Mouse (Mus musculus) cerebellum, postnatal 36 days (tissue): ENCODE measurements around the gene Thra.

Experiments
- DNase-seq, 2 experiments: peaks; one replicate each; pipeline ENCODE4 v3.0.0; 2021 to 2022; ENCODE audit warnings: mixed read lengths in 2 of 2

Gene Thra

DNA sequence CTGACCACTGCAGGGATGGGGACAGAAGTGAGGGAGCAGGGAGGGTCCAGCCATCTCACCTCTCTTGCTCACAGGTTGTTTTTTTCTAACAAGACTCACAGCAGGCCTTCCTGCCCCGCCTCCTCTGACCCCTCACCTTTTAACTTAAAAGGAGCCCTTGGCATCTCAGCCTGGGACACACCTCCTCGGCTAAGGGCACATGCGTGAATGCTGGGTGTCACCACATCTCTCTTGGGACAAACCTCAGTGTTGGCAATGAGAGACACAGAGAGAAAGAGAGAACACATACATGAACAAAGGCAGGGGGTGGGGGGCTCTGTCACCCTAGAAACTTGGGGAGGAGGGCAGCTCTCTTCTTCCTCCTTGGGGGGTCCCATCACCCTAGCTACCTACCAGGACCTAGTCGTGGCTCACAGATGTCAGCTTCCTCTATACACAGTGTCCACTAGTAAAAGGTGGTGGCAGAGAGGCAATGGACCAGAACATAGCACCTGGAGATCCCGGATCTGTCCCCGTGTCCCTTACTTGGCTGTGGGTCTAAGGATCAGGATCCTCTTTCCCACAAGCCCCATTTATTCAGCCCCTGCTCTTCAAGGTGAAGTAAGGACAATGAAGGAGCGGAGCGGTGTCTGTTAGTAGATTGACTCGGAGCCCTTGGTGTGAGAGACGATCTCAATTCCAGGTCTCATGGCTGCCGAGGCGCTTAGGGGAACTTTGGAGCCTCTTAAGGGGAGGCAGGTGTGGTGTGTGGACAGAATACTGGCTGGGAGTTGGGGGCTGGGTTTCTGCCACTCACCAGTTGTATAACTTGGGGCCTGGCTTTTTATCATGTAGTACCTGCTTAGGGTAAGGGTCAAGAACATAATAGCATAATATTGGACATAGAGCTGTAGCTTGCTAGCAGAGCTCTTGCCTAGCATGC, 5.8 kb downstream of the Thra start:
- no peak for DNase-seq

DNA sequence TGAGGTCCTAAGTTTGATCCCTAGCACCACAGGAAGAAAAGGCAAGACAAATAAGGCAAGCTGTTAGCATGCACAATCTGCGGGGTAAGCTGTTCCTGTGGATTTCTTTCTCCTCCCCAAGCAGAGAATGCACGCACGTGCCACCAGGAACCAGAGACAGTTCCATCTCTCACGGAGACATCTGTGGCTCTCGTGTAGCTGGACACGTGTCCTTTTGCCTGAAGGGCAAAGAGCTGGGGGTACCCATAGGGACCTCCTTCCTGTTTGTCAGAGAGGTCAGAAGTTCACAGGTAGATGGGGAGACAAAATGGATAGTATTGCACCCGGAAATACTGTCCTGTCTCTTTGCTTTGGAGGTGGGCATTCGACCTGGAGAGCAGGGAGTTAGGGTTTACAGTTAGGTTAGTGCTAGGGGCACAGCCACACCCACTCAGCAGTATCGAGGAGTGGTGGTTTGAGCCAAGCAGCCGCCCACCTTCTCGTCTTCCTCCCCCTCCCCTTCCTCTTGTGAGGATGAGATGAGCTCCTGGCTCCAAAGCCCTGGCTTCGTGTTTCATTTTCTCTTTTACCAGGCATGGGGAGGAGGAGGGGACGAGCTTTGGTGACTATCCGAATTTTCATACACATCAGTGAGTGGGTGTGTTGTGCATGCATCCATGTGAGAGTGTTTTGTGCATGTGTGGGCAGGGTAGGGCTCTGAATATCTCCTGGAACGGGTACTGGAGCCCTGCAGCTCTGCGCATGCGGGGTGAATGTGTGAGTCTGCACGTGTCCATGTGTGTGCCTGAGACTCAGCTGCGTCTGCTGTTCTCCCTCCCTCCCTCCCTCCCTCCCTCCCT, 6.6 kb downstream of the Thra start:
- peak; percentile 94 to 95 for DNase-seq

DNA sequence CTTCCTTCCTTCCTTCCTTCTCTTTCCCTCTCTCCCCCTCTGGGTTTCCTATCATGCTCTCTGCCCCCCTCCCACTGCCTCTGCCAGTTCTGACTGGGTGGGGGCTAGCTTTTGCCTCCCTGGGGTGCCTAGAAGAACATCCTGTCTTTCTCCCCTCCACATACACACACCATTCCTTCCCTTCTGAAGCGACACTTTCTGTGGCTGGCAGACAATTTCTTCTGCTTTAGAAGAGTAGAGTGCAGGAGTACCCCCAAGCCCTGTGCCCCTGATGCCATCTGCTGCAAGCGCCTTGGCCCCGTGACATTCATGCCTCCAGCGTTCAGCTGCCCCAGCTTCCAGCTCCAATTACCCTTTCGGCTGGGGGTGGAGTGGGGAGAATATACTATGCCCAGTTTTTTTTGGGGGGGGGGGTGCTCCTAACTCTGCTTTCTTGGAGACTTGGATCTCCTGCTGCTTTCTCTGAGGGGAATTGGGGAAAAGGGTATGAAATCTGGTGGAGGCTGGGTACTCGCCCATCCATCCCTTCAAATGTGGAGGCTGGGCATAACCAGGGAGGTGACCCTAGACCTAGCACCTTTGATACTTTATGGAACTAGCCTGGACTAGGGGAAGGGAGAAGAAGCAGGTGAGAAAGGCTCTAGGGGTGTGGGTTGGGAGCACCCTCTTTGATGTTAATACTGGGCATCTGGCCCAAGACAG, 7.5 kb downstream of the Thra start:
- peak; percentile 57 to 59 for DNase-seq

DNA sequence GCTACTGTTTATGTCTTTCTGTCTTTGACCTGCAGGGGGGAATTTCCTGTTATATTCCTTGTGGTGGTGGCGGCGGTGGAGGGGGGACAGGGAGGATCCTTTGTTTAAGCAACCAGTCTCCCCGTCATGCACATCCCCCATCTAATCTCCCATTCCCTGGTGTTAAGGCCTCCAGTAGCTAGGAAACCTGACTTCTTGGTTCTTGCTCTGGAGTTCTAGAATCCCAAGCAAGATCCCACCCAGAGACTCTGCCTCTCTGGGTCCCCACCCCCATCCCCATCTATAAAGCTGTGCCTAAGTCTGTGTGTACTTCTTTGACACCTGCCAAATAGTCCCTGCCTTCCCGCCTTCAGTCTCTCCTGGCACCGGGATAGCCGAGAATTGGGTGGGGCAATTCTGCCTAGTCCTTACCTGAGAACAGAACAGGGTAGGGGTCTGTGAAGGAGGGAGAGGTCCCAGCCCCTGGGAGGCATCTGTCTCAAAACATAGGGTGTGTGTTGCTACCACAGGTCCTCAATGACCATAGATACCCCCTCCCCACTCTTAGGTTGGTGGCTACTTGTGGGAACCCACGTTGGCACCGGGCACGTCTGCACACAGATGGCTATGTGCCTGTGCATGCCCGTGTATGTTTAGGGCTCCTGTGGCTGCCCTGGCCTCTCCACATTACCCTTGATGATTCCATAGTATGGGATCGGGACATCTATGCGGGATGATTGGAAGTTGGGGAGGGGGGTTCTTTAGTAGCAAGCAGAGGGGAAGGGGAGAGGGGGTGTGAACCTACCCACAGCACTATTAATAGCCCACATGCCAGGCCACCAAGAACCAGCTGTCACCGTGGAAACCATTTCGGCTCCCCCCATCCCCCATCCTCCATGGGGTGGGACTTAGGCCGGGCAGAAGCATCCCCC, 8.3 kb downstream of the Thra start:
- DNase-seq: peak in 1 of 2 experiments; percentile 34

DNA sequence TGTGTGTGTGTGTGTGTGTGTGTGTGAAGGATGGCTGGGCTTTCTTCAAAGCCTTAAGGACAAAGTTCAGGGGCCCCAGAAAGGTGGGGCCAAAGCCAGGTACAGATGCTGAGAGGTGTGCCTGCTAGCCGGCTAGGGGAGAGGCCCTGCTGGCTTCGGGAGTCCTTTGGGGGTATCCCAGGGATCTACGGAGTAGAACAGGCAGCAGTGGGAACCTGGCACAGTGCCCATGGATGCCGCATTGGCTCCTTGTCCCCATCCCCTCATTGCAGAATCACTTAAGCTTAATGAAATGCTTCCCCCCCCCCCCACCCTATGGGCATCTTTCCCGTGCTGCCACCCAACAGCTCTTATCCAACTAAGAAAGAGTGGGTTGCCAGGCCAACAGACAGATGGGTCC, 9.3 kb downstream of the Thra start:
- DNase-seq: peak in 1 of 2 experiments; percentile 50

DNA sequence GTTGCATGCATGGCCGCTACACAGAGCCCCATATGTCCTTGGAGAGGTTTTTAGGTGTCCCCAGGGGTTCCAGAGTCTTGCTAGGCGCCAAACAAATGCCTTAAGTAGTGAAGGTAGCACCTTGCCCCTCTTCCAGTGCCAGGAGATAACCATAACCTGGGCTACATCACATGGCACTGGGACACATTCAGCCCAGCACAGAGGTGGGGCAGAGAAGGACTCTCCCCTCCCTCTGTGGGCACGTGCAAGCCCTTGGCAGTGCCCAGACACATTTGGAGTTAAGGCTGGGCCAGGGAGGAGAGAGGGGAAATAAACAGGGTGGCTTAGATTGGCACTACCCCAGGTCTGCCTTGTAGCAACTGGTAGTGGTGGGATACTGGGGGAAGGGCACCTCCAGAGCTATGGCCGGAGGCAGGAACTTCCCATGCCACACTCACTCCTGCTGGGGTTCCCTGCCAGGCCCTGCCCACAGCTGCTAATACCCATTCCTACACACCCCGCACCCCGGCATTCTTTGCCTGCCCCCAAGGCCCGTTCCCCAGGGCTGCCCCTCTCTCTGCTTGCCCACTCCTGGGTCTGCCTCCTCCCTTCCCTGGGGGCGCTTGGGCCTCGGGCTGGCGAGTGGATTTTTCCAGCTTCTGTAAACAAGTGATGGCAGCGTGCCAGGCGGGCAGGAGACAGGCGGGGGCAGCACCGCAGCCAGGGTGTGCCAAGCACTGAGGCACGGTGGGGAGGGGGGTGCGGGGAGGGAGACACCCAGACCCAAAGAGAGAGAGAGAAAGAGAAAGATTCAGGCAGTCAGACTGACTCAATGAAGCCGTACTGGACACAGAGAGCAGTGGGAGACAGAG, 10.1 kb downstream of the Thra start:
- peak; percentile 70 to 82 for DNase-seq

DNA sequence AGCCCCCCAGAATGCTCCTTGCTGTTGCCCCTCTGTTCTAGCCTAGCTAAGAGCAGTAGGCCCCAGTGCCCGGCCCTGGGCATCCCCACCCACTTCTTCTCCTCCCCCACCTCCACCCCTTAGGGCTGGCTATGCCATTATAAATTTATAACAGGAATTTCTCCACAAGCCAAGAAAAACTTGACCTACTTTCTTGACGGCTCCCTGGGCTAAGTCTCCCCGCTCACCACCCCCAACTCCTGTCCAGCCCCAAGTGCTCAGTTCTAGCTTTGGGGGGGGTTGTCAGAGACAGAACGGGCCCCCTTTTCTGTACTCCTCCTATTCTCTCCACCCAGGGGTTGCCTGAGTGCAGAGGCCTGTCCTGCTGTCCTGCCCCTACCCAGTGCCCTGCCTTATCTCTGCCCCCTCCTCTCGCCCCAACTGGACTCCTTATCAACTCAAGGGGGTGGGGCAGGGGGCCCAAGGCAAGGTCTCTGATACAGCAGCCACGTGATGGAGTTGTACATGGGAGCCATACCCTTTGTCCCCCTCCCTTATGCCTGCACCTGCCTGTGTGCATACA, 10.9 kb downstream of the Thra start:
- peak in 1 of 2 experiments; percentile 20 for DNase-seq

DNA sequence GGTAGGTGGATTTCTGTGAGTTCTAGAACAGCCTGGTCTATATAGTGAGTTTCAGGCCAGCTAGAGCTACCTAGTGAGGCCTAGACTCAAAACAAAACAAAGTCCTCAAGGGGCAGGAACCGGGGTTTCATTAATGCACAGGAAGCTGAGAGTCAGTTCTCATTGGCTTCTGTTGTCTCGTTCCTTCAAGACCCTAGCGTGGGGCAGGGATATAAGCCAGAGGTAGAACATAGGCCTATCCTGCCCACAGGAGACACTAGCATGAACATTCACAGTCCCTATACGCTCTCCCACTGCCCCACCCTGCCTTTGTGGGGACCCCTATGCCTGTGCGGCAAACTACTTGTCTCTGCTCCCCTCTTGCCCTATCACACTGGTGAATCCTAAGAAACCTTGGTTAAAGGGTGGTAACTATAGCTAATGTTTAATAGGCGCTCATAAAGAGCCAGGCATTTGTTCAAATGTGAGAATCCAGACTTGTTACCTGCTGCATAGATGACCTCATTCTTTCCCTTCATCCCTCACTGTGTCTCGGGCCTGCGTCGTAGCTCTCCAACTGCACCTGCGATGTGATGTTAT, 12.2 kb downstream of the Thra start:
- DNase-seq: no peak

DNA sequence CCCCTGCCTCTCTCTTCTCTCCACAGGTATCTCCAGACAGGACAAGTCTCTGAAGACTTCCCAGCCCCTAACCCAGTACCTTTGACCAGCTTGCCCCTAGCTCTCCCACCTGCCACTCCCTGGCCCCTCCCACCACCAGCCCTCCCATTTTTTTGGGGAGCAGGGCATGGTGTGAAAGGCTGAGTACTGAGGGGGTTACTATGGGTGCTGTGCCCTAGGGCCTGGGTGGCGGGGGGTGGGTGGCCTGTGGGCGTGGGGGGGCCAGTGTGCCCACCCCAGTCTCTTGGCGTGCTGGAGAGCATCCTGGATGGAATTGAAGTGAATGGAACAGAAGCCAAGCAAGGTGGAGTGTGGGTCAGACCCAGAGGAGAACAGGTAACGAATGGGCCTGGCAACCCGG, 12.8 kb downstream of the Thra start:
- DNase-seq: no peak

DNA sequence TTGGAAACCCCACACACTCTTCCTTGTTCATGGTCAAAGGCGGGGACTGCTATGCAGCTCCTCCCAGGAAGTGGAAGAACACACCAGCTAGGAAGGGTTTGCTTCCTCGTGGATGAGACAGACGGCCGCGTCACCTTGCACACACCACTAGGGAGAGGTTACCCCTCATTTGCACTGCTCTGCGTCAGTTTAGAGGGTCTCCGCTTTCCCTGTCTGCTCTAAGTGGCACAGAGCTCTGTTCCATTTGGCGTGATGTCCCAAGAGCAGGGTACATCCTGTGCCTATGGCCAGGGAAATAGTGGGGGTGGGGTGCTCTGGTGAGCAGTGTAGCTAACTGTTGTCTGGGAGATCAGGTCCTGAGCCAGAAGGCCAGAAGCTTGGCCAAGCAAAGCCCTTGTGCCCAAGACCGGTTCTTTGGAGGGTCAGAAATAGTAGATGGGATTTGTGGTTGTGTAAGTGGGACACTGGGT, 13.7 kb downstream of the Thra start:
- no peak for DNase-seq

DNA sequence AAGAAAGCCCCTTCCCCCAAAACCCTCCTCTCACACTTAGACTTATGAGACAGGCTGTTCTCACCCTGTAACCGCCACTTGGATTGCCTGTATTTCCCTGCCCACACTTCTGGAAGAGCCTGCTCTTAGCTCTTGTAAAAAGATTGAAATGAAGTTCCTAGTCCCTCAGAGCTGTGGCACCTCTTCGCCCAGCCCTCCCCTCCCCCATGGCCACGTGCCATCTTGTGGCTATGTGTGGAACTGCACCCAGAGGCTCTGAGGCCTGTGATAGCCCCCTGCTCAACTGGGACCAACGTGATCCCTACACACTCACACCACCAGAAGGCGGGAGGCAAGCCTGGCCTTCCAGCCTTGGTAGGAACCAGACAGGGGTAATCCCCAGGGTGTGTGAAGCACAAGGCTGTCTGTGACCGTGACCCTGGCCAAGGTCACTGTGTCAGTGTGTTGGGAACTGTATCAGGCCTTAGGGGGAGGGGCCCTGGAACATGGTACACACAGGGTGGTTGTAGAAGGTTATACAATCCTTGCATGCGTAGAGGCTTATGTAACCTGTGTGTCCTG, 14.3 kb downstream of the Thra start:
- peak; percentile 74 to 81 for DNase-seq

DNA sequence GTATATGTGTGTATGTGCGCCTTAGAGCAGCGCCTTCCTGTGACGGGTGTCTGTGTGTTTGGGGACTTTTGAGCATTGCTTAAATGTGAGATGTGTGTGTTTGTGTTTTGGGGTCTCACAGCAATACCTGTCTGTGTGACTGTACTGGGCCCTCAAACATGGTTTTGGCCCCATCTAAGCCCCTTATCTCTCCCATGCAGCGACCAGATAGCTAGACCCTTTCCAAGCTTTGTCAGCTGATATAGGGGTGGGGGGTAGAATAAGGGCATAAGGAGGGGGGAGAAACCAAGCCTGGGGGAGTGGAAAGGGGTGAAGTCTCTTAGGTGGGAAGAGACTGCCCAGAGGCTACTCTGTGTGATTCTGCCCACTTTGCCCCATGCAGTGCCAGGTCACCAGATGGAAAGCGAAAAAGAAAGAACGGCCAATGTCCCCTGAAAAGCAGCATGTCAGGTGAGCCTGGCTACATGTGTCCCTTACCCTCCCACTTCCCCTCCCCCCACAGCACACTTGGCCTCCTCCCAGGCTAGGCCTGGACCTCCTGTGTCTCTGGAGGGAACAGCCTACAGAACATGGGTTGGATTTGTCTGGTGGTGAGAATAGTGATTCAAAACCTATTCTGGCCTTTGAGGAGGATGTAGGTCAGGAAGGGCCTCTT, 15.4 kb downstream of the Thra start:
- no peak for DNase-seq

DNA sequence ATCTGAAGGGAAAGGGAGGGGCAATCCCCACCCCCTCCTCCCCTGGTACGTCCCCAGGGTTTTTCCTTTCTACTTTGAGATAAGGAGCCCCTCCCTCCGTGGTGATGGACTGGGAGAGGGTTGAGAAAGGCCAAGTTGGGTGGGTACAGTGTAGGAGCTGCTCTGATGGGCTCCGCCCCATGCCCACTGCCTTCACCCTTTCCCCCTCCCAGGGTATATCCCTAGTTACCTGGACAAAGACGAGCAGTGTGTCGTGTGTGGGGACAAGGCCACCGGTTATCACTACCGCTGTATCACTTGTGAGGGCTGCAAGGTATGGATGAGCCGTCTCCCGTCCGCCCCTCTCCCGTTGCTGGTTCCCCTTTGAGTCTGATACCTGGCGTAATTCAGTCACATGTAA, 16.3 kb downstream of the Thra start:
- DNase-seq: no peak

DNA sequence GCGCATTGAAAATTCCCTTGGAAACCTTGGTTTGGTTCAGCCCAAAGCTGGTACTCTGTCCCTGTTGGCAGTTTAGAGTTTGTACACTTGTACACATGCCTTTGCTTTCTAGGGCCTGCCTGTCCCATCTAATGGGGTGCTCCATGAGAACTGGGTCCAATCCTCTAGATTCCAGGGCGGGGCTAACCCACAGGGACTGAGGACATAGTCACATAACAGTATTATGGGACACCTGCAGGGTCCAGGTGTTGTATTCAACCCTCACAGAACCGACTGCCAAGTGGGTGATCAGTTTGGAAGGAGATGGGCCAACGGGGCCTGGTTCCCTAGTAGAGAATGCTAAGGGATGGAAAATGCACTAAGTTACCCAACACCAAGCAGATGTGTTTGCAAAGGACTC, 21.5 kb downstream of the Thra start:
- no peak for DNase-seq

DNA sequence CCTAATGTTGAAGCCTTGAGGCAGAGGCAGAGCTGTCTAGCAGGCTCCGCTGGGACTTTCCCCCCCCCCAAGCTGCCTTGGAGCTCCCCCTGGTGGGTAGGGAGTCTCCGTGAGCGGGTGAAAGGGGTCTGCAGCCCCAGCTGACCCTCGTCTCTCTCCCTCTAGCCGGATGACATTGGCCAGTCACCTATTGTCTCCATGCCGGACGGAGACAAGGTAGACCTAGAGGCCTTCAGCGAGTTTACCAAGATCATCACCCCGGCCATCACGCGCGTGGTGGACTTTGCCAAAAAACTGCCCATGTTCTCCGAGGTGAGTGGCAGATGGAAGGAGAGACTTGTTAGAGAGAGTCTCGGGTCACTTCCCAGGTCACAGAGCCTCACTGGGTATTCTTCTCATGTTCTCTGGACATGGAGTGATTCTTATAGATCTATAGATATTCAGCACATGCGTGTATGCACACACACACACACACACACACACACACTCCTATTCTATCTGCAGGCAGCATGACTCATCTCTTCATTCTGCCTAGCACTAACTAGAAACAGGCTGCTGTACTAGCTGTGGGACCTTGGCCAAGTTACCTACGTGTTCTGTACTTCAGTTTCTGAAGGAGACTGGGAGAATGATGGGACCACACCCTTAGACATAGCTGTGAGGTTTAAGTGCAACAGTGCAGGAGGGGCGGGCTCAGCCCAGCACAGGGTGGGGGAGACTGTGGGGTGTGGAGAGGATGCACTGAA, 22.5 kb downstream of the Thra start:
- peak in 1 of 2 experiments; percentile 12 for DNase-seq

DNA sequence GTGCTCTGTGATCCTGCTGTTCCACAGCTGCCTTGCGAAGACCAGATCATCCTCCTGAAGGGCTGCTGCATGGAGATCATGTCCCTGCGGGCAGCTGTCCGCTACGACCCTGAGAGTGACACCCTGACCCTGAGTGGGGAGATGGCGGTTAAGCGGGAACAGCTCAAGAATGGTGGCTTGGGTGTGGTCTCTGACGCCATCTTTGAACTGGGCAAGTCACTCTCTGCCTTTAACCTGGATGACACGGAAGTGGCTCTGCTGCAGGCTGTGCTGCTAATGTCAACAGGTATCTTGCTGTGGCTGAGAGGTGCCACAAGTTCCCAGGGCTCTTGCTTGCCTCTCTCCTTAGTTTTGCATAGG, 23.0 kb downstream of the Thra start:
- no peak for DNase-seq

DNA sequence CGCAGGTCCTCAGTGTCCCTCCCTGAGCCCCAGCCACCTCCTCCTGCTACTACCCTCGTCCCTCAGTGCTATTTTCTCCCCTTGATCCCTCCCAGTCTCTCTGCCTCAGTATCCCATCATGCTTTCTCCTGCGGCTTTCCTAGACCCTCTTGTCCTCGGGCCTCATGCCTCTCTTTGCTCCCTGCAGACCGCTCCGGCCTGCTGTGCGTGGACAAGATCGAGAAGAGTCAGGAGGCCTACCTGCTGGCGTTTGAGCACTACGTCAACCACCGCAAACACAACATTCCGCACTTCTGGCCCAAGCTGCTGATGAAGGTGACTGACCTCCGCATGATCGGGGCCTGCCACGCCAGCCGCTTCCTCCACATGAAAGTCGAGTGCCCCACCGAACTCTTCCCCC, 23.7 kb downstream of the Thra start:
- peak in 1 of 2 experiments; percentile 6 for DNase-seq

DNA sequence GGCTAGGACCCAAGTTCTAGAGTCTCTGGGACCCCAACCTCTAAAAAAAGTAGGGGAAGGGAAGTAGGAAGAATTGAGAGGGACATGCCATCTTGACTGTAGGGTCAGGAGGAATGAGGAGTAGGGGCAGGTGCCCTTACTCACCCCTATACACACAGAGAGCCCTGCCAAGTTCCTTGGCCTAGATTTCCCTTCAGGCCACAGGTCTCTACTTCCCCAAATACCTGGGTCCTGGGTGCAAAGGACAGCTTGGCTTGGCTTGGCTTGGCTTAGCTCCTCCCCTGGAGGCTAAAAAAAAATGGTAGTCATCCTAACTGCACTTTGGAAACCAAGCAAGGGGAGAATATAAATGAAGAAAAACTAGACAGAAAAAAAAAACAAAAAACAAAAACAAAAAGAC, 24.3 kb downstream of the Thra start:
- no peak for DNase-seq
